Mouse (Mus musculus) intestine, postnatal 0 days (tissue): ENCODE data around the gene Inpp5d. TPM values are rescaled to one million over a fixed set of nuclear protein-coding genes. Genes with fewer than 3 reads are reported as not detected.

ENCODE experiments used
- ATAC-seq: fragments of 200-750 bp; cut with Nextera tagmentation; 2 replicates; pipeline ENCODE4 v1.8.0; 2017; ENCODE audit warnings: mild to moderate bottlenecking, moderate TSS enrichment, moderate library complexity
- H3K27ac ChIP-seq: fragments of 300-500 bp; sonication (generic); 2 replicates; pipeline ENCODE4 v1.5.1; 2014; ENCODE audit warnings: mild to moderate bottlenecking, low read depth, low read length, moderate library complexity
- H3K27me3 ChIP-seq: fragments of 300-500 bp; sonication (generic); replicated peaks from 2 replicates; pipeline ENCODE4 v1.6.1; 2014; ENCODE audit warnings: low read length, mixed read lengths; ENCODE audit not compliant: control insufficient read depth, insufficient read depth
- H3K36me3 ChIP-seq: fragments of 300-500 bp; sonication (generic); 2 replicates; pipeline ENCODE4 v1.6.1; 2014; ENCODE audit warnings: mild to moderate bottlenecking, moderate library complexity; ENCODE audit not compliant: control insufficient read depth, insufficient read depth
- H3K4me1 ChIP-seq: fragments of 300-500 bp; sonication (generic); replicated peaks from 2 replicates; pipeline ENCODE4 v1.6.1; 2014; ENCODE audit warnings: antibody characterized with exemption, low read length, mixed read lengths; ENCODE audit not compliant: control insufficient read depth, insufficient read depth
- H3K4me2 ChIP-seq: fragments of 300-500 bp; sonication (generic); replicated peaks from 2 replicates; pipeline ENCODE4 v1.6.1; 2014; ENCODE audit warnings: low read depth, mild to moderate bottlenecking, moderate library complexity
- H3K4me3 ChIP-seq: fragments of 300-500 bp; sonication (generic); 2 replicates; pipeline ENCODE4 v1.5.1; 2014; ENCODE audit warnings: low read depth, low read length
- H3K9ac ChIP-seq: fragments of 300-500 bp; sonication (generic); 2 replicates; pipeline ENCODE4 v1.6.1; 2014; ENCODE audit warnings: mild to moderate bottlenecking, low read depth, low read length
- H3K9me3 ChIP-seq: fragments of 300-500 bp; sonication (generic); 2 replicates; pipeline ENCODE4 v1.6.1; 2016; ENCODE audit warnings: mixed run types; ENCODE audit not compliant: control insufficient read depth
- CTCF ChIP-seq: sonication (generic); IDR thresholded peaks from 2 replicates; pipeline ENCODE4 v1.5.1; 2016; ENCODE audit warnings: low read depth, mild to moderate bottlenecking, control low read depth, antibody characterized with exemption, moderate library complexity
- WGBS: fragments of 180-500 bp; shearing (Covaris S2); extraction: QIAGEN DNeasy Blood & Tissue Kit; methylation state at CpG from one replicate; pipeline ENCODE4 v1.1.7; 2014; 5-methylcytosine and 5-hydroxymethylcytosine counted together
- polyA plus RNA-seq: library from polyadenylated mRNA; unstranded; fragments of >200 nt; fragmentation: Nextera tagmentation; extraction: Ambion mirVana; gene quantifications from 2 replicates; pipeline ENCODE4 v1.2.1, GENCODE M21; 2015

The Inpp5d gene
- 2.5 and 3.1 TPM in 2 replicates for polyA plus RNA-seq

- 68% methylated on average over 12 of the region's 12 CpGs for WGBS
- Histone ChIP-seq H3K27ac (no peak within 1 kb of the TSS; the same call in 1 of the 2 replicates), H3K27me3 (no peaks in the 10 kb centered on the region), H3K4me1 (0 out of 2 replicates have a peak, but pooled peaks cover 4% of the 10 kb centered on the region), H3K9ac (peak within 1 kb of the TSS; percentile 34; the same call in 1 of the 2 replicates), H3K4me2 (peak within 1 kb of the TSS; percentile 35), H3K9me3 (no peaks in the 10 kb centered on the region), H3K4me3 (peak within 1 kb of the TSS; percentile 21), H3K36me3 (no peaks in the 10 kb centered on the region)
- TF ChIP-seq CTCF, result no peak
- ATAC-seq, result no peak
These were observed at the start of gene Inpp5d for GRCm38 (mm10) chr1:87620211-87620668. Gene Inpp5d (plus strand): TSS chr1:87620312.

- 26% methylated on average over 5 of the region's 5 CpGs for WGBS
- no peaks in the 10 kb centered on the region for H3K27me3 ChIP-seq
- peaks cover 5% of the 10 kb centered on the region for H3K4me1 ChIP-seq
- H3K36me3 ChIP-seq, result no peaks in the 10 kb centered on the region
- peak overlapping the region; percentile 57 for H3K9ac ChIP-seq
- no peak for TF ChIP-seq CTCF
- peak overlapping the region; percentile 90 for H3K27ac ChIP-seq
- H3K9me3 ChIP-seq, result no peaks in the 10 kb centered on the region
- peak overlapping the region; percentile 46 for H3K4me3 ChIP-seq
- H3K4me2 ChIP-seq, result peak overlapping the region; percentile 68
- ATAC-seq, result peak; percentile 7; the same call in 1 of the 2 replicates
These were observed 46.9 kb upstream of the Inpp5d start for GRCm38 (mm10) chr1:87573261-87573660.

GRCm38 (mm10) chr1:87573800-87574215 is 46.3 kb upstream of the Inpp5d start, which contains the start of gene Ngef:
Gene Ngef (minus strand): TSS chr1:87573870.
- H3K4me2 ChIP-seq, result peak within 1 kb of the TSS; percentile 68
- H3K4me3 ChIP-seq, result peak within 1 kb of the TSS; percentile 46
- H3K27me3 ChIP-seq, result no peaks in the 10 kb centered on the region
- TF ChIP-seq CTCF, result no peak
- H3K9me3 ChIP-seq, result no peaks in the 10 kb centered on the region
- H3K36me3 ChIP-seq, result no peaks in the 10 kb centered on the region
- peak within 1 kb of the TSS; percentile 90 for H3K27ac ChIP-seq
- peak; percentile 96 for ATAC-seq
- peak within 1 kb of the TSS; percentile 57 for H3K9ac ChIP-seq
- WGBS, result 42% methylated on average over 6 of the region's 6 CpGs
- H3K4me1 ChIP-seq, result peaks cover 5% of the 10 kb centered on the region

GRCm38 (mm10) chr1:87574353-87574752 is 45.8 kb upstream of the Inpp5d start:
- Histone ChIP-seq H3K27ac (peak overlapping the region; percentile 88), H3K4me1 (peaks cover 5% of the 10 kb centered on the region), H3K36me3 (no peaks in the 10 kb centered on the region), H3K9ac (0 out of 2 replicates have a peak overlapping the region, but pooled peaks have one; percentile 18), H3K9me3 (no peaks in the 10 kb centered on the region), H3K4me2 (peak overlapping the region; percentile 68), H3K27me3 (no peaks in the 10 kb centered on the region), H3K4me3 (peak overlapping the region; percentile 46)
- no peak for TF ChIP-seq CTCF
- WGBS, result 25% methylated on average over 6 of the region's 6 CpGs
- peak; percentile 32 for ATAC-seq

GRCm38 (mm10) chr1:87574785-87575184 is 45.3 kb upstream of the Inpp5d start:
- H3K4me2 ChIP-seq, result peak overlapping the region; percentile 68
- no peak for TF ChIP-seq CTCF
- no peaks in the 10 kb centered on the region for H3K27me3 ChIP-seq
- peak overlapping the region; percentile 46; the same call in 1 of the 2 replicates for H3K4me3 ChIP-seq
- no peaks in the 10 kb centered on the region for H3K9me3 ChIP-seq
- peaks cover 9% of the 10 kb centered on the region for H3K4me1 ChIP-seq
- ATAC-seq, result peak; percentile 64
- H3K36me3 ChIP-seq, result no peaks in the 10 kb centered on the region
- no peak overlapping the region for H3K9ac ChIP-seq
- peak overlapping the region; percentile 88 for H3K27ac ChIP-seq
- WGBS, result 27% methylated on average over 7 of the region's 7 CpGs

GRCm38 (mm10) chr1:87578965-87579364 is 41.1 kb upstream of the Inpp5d start:
- no peaks in the 10 kb centered on the region for H3K9me3 ChIP-seq
- no peaks in the 10 kb centered on the region for H3K27me3 ChIP-seq
- no peaks in the 10 kb centered on the region for H3K36me3 ChIP-seq
- WGBS, result 32% methylated on average over 6 of the region's 6 CpGs
- no peak overlapping the region for H3K4me2 ChIP-seq
- peak; percentile 87 for ATAC-seq
- peak overlapping the region; percentile 51 for H3K27ac ChIP-seq
- H3K4me3 ChIP-seq, result no peak overlapping the region
- TF ChIP-seq CTCF, result peak; percentile 12; the same call in 1 of the 2 replicates
- H3K9ac ChIP-seq, result no peak overlapping the region
- H3K4me1 ChIP-seq, result peaks cover 4% of the 10 kb centered on the region; the same call in 1 of the 2 replicates
